Comparison of ENCODE assay signal across 21 mouse cellular contexts in the genomic region with DNA sequence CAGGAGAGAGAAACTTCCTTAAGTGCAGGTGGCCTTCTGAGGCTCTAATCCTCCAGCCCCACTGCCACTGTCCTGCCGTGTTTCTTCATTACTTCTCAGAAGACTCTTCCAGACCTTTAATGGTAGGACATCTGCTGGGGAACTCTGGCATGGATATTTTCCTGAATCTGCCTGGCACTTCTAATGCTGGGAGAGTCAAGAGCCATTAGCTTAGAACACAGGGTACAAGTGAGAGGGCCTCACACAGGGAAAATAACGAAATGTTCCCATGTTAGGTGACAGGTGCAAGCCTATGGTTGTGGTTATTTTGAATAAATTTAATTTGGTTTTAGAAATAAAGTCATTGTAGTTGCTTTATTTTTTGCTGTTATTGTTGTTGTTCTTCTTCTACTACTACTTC.
"Had no signal": no experiment of that assay in that cellular context is flagged by ENCODE, and none has a peak within 500 bp of the region (broad histone marks: within the 10 kb centered on the region; RNA-seq: fewer than 3 reads in every experiment).

No protein-coding gene starts in this region.

- H3K27me3 ChIP-seq: hindbrain, embryonic 13.5 days; hindbrain, embryonic 15.5 days; kidney, embryonic 15.5 days; limb, embryonic 13.5 days; limb, embryonic 15.5 days had no signal

- H3K4me2 ChIP-seq: heart, embryonic 11.5 days; hindbrain, embryonic 13.5 days; hindbrain, embryonic 15.5 days; kidney, embryonic 15.5 days; limb, embryonic 13.5 days; limb, embryonic 15.5 days had no signal

- H3K4me3 ChIP-seq: hindbrain, embryonic 13.5 days; hindbrain, embryonic 15.5 days; kidney, embryonic 15.5 days; limb, embryonic 13.5 days; limb, embryonic 15.5 days had no signal

- H3K27ac ChIP-seq: hindbrain, embryonic 13.5 days; hindbrain, embryonic 15.5 days; hindbrain, postnatal 0 days; kidney, embryonic 15.5 days; kidney, postnatal 0 days; limb, embryonic 13.5 days; limb, embryonic 15.5 days had no signal

- H3K9ac ChIP-seq: forebrain, postnatal 0 days; hindbrain, embryonic 13.5 days; hindbrain, embryonic 15.5 days; kidney, embryonic 15.5 days; limb, embryonic 13.5 days; limb, embryonic 15.5 days had no signal

- DNase-seq: forebrain, postnatal 0 days; gastrocnemius, postnatal 14 days; gastrocnemius, postnatal 36 days; heart, adult 18-20 months; heart, postnatal 10 days; kidney, adult 11 months; kidney, adult 2 months; kidney, adult 9 months; kidney, postnatal 14 days; kidney, postnatal 36 days; layer of hippocampus, adult 9-11 months; layer of hippocampus, postnatal 36 days; left cerebral cortex, postnatal 4 days had no signal

- H3K4me1 ChIP-seq: hindbrain, embryonic 13.5 days; hindbrain, embryonic 15.5 days; kidney, embryonic 15.5 days; limb, embryonic 13.5 days; limb, embryonic 15.5 days had no signal

- H3K9me3 ChIP-seq: hindbrain, embryonic 13.5 days; hindbrain, embryonic 15.5 days; kidney, embryonic 15.5 days; limb, embryonic 13.5 days; limb, embryonic 15.5 days had no signal

- ATAC-seq: forebrain, postnatal 0 days; hindbrain, postnatal 0 days had no signal
